Mouse (Mus musculus): Measurements from ENCODE around the gene Timm10.

Timm10 gene

GRCm38 (mm10) chr2:84861430-84861829 lies 34.6 kb downstream of the Timm10 start:
- DNase-seq: no peak

GRCm38 (mm10) chr2:84862231-84862630 lies 35.4 kb downstream of the Timm10 start:
- DNase-seq: no peak

DNA sequence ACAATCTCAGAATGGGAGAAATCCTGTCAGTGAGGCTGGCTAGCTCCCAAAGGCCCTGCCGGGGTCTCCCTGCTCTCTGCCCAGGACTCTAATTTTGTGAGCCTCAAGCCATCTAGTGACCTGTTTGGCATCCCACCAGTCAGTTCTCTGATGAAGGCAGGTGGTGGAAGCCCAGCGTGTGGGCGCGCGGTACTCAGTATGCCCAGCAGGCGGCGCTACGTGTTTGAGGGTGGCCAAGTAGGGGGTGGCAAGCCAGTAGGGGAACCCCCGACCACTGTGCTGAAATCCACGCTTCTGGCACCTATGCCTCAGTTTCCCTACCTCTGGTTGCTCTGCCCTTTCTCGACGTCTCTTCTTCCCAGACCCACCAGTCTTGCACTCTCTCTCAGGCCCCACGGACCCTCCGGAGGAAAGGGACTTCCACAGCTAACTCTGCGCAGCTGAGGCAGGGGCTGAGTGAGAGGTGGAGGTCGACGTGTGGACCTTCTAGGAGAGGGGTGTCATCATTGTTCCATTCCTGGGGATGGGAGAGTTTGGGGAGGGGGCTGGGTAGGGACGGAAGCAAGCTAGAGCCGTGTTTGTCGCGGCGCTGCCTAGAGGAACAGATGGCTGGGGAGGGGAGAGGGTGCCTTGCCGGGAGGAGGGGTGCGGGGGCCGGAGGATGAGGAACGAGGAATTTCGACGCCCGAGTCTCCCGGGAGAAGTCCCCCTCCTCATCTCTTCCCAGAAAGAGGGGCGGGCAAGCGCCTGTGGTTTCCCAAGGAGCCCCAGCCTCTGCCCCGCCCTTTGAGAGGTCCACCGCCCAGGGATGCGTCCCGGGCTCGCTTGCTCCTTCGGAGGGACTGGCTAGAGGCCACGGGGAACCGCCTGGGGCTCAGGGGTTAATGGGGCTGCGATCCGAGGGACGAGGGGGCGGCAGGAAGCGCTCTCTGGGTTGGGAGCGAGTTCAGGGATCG lies 39.1 kb downstream of the Timm10 start:
- peak; percentile 57 to 63 for DNase-seq

- peak; percentile 76 to 78 for DNase-seq
Observed at GRCm38 (mm10) chr2:84868521-84868943, 41.7 kb downstream of the Timm10 start.

GRCm38 (mm10) chr2:84868977-84869376 lies 42.2 kb downstream of the Timm10 start:
- no peak for DNase-seq

DNA sequence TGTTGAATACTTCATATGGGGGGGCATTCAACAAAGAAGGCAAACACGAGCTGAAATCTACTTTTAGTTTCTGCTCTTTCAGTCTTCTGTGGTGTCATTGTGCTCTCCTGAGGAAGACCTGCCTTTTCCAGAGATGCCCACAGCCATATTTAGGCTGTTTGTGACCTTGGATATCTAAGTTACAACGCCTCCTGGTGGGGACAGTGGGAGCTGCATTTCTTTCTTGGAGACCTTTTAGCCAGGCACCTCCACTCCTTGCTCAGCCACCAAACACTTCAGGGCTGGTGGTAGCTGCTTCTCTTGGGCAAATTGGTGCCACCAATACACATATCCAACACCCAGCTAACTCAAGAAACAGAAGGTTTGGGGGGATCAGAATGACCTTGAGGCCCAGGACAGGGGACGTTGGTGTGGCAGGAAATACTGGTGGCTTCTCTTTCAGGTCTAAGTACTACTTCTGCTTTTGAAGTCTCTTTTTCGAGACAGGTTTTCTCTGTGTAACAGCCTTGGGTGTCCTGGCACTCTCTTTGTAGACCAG lies 43.9 kb downstream of the Timm10 start:
- no peak for DNase-seq

GRCm38 (mm10) chr2:84872105-84872716 lies 45.4 kb downstream of the Timm10 start:
- DNase-seq: peak in 1 of 2 experiments; percentile 20

GRCm38 (mm10) chr2:84875842-84876241 lies 49.0 kb downstream of the Timm10 start:
- DNase-seq: no peak
